Mouse (Mus musculus) spleen, adult 2 months (tissue): ENCODE measurements around the gene Grifin.

Source experiments
- CTCF ChIP-seq: fragments of 200-500 bp; IDR thresholded peaks from 2 replicates; pipeline ENCODE4 v1.5.1; 2011; ENCODE audit warnings: mild to moderate bottlenecking, inconsistent platforms; ENCODE audit not compliant: insufficient read depth, insufficient read length, insufficient replicate concordance; ENCODE audit errors: extremely low read depth
- POLR2A ChIP-seq: fragments of 200-500 bp; IDR thresholded peaks from 2 replicates; pipeline ENCODE4 v1.6.1; 2011; ENCODE audit warnings: low read depth, low read length, inconsistent platforms

- no peak for TF ChIP-seq CTCF
- TF ChIP-seq POLR2A: no peak
Observed at GRCm38 (mm10) chr5:140601712-140602111, 36.8 kb upstream of the Grifin start.
